In the genomic region with DNA sequence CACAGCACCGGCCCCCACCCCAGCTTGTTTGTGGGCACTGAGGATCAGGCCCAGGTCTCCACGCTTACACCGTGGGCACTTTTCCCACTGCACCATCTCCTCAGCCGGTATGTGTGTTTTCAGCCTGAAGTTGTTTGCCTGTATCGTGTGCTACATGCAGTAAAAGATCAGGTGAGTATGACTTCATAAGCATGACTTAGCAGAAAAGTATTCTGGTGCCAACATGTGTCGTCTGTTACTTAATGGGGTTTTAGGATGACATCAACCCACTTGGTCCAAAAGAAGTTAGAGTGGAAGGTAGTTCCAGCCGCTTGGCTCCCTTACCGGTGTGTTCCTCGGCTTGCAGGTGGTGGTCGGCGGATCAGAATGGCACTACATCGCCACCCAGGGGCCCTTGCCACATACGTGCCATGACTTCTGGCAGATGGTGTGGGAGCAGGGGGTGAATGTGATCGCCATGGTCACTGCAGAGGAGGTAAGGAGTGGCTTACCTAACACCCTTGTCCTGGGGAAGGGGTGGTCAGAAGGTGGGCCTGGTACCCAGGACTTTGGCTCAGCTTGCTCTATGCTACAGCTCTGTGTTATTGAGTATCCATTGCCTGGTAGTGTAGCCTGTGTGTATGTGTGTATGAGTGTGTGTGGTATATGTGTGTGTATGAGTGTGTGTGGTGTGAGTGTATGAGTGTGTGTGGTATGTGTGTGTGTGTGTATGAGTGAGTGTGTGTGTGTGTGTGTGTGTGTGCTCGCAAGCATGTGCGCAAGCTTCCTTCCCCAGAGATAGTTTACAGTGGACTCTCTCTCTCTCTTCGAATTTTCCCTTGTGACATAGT, we compare ENCODE assay signal across 9 mouse cellular contexts.
DNase-seq lines count a peak whose midpoint lies in the region; ATAC-seq and TF ChIP-seq lines count a peak whose summit lies in the region.
"Had no signal": no experiment of that assay in that cellular context is flagged by ENCODE, and none has a peak within 500 bp of the region (broad histone marks: within the 10 kb centered on the region; RNA-seq: fewer than 3 reads in every experiment).

No protein-coding gene starts in this region.

- no peak overlapping the region for H3K4me3 ChIP-seq in kidney, embryonic 16.5 days (ENCODE audit: low read length)
- no peak overlapping the region for H3K4me3 ChIP-seq in ES-Bruce4 (ENCODE audit: low read depth, low read length)
- H3K4me3 ChIP-seq in embryonic facial prominence, embryonic 15.5 days (replicated peaks): no peak overlapping the region

- H3K9me3 ChIP-seq in kidney, embryonic 16.5 days (ENCODE audit: low read length): no peaks in the 10 kb centered on the region
- no peaks in the 10 kb centered on the region for H3K9me3 ChIP-seq in ES-Bruce4 (replicated peaks; ENCODE audit: control insufficient read depth, insufficient read depth, low read length, poor library complexity, severe bottlenecking)
- H3K9me3 ChIP-seq in embryonic facial prominence, embryonic 15.5 days (replicated peaks): no peaks in the 10 kb centered on the region

- no peak overlapping the region for H3K27ac ChIP-seq in kidney, embryonic 16.5 days (ENCODE audit: low read length)
- H3K27ac ChIP-seq in ES-Bruce4 (ENCODE audit: insufficient read depth, low read length): no peak overlapping the region
- 0 out of 2 replicates have a peak overlapping the region, but pooled peaks have one; percentile 12 for H3K27ac ChIP-seq in embryonic facial prominence, embryonic 15.5 days (replicated peaks)

- no peak overlapping the region for H3K9ac ChIP-seq in kidney, embryonic 16.5 days (replicated peaks; ENCODE audit: low read length)
- no peak overlapping the region for H3K9ac ChIP-seq in ES-Bruce4 (ENCODE audit: low read depth, poor library complexity, severe bottlenecking)
- no peak overlapping the region for H3K9ac ChIP-seq in embryonic facial prominence, embryonic 15.5 days

- H3K36me3 ChIP-seq in kidney, embryonic 16.5 days (ENCODE audit: insufficient read depth, low read length): peaks cover 52% of the 10 kb centered on the region
- no peaks in the 10 kb centered on the region for H3K36me3 ChIP-seq in ES-Bruce4 (ENCODE audit: control insufficient read depth, insufficient read depth, low read length, poor library complexity, severe bottlenecking)
- H3K36me3 ChIP-seq in embryonic facial prominence, embryonic 15.5 days: peaks cover 62% of the 10 kb centered on the region

- 0 out of 2 replicates have a peak, but pooled peaks cover 2% of the 10 kb centered on the region for H3K4me1 ChIP-seq in kidney, embryonic 16.5 days (ENCODE audit: insufficient read depth, low read length)
- H3K4me1 ChIP-seq in ES-Bruce4 (ENCODE audit: control insufficient read depth, insufficient read depth, low read length): no peaks in the 10 kb centered on the region
- peaks cover 4% of the 10 kb centered on the region; the same call in 1 of the 2 replicates for H3K4me1 ChIP-seq in embryonic facial prominence, embryonic 15.5 days

- TF ChIP-seq POLR2A in ES-Bruce4 (IDR thresholded peaks at IDR 0.05; ENCODE audit: insufficient read depth, low read length): no peak

- 83% methylated on average over 17 of the region's 17 CpGs for WGBS in kidney, embryonic 16.5 days
- 81% methylated on average over 17 of the region's 17 CpGs for WGBS in embryonic facial prominence, embryonic 15.5 days

- DNase-seq in kidney, adult 8-10 months: no peak
- DNase-seq in frontal cortex, adult 2 months (ENCODE audit: extremely low spot score in 1 of 2, low spot score in 1 of 2): no peak
- DNase-seq: cerebellum, adult 9-11 months; right cerebral cortex, postnatal 14 days had no signal

- ATAC-seq in kidney, embryonic 16.5 days (ENCODE audit: low FRiP score, low TSS enrichment): peak; percentile 36; the same call in 1 of the 2 replicates
- ATAC-seq in embryonic facial prominence, embryonic 15.5 days (ENCODE audit: insufficient number of reproducible peaks, low FRiP score, low TSS enrichment, low read depth): no peak
- ATAC-seq in megakaryocyte-erythroid progenitor cell, adult 5-6 weeks (replicated peaks; ENCODE audit: low FRiP score, low TSS enrichment, poor library complexity, severe bottlenecking): peak; percentile 37
- ATAC-seq in granulocyte monocyte progenitor cell, adult 5-6 weeks (replicated peaks; ENCODE audit: poor library complexity, severe bottlenecking): no peak

- no peak for TF ChIP-seq EP300 in ES-Bruce4 (IDR thresholded peaks at IDR 0.05; ENCODE audit: insufficient read depth, low read depth, low read length)

- no peak overlapping the region for H3K4me2 ChIP-seq in kidney, embryonic 16.5 days (replicated peaks; ENCODE audit: low read depth, low read length)
- no peak overlapping the region for H3K4me2 ChIP-seq in embryonic facial prominence, embryonic 15.5 days (replicated peaks)

- no peaks in the 10 kb centered on the region for H3K27me3 ChIP-seq in kidney, embryonic 16.5 days (ENCODE audit: insufficient read depth, low read length)
- H3K27me3 ChIP-seq in ES-Bruce4 (ENCODE audit: control insufficient read depth, insufficient read depth, low read length, poor library complexity, severe bottlenecking): no peaks in the 10 kb centered on the region
- H3K27me3 ChIP-seq in embryonic facial prominence, embryonic 15.5 days: no peaks in the 10 kb centered on the region

- TF ChIP-seq CTCF in ES-Bruce4 (IDR thresholded peaks at IDR 0.05; ENCODE audit: low read depth, low read length): peak; percentile 33

Comparison
In these comparisons a context has a peak if more than half of its experiments do, and no peak if none do; other contexts are left out.
1. ATAC-seq: peak in kidney, embryonic 16.5 days (single experiment) and megakaryocyte-erythroid progenitor cell, adult 5-6 weeks (single experiment); none in embryonic facial prominence, embryonic 15.5 days (single experiment) and granulocyte monocyte progenitor cell, adult 5-6 weeks (single experiment).